Mouse (Mus musculus) granulocyte monocyte progenitor cell, adult 5-6 weeks (primary cell): ENCODE results near the gene Ikzf4. TPM values are rescaled to one million over a fixed set of nuclear protein-coding genes. Genes with fewer than 3 reads are reported as not detected.

Source experiments
- total RNA-seq, 2 experiments: library from RNA; stranded (forward) in 1 of 2; stranded (reverse) in 1 of 2; fragments of 200-712, 200-1000 nt in 1 of 2; fragments of >200 nt in 1 of 2; fragmentation: Nextera tagmentation in 1 of 2; gene quantifications; 2 replicates each; pipeline ENCODE4 v1.2.3; 2014 to 2017

The Ikzf4 gene
- total RNA-seq, 2 experiments from 2014 or later = 0.62 TPM; not detected in 1

Other genes starting within 250 kb of the Ikzf4 start
- not detected in 2 replicates for gene Slc39a5, start 244.8 kb downstream of the Ikzf4 start, total RNA-seq (2014; fragmentation: Nextera tagmentation)
- not detected in 2 replicates for gene Slc39a5, start 244.8 kb downstream of the Ikzf4 start, total RNA-seq (2017)
- 80.4 and 115 TPM in 2 replicates for gene Nabp2, start 234.5 kb downstream of the Ikzf4 start, total RNA-seq (2014; fragmentation: Nextera tagmentation)
- 58.6 and 60.5 TPM in 2 replicates for gene Nabp2, start 234.5 kb downstream of the Ikzf4 start, total RNA-seq (2017)
- gene Rnf41, start 234.3 kb downstream of the Ikzf4 start, total RNA-seq (2014; fragmentation: Nextera tagmentation) = 15.7 and 29.1 TPM in 2 replicates
- 16.5 and 18.6 TPM in 2 replicates for gene Rnf41, start 234.3 kb downstream of the Ikzf4 start, total RNA-seq (2017)
- gene Smarcc2, start 186.7 kb downstream of the Ikzf4 start, total RNA-seq (2014; fragmentation: Nextera tagmentation) = 90.4 and 113 TPM in 2 replicates
- gene Smarcc2, start 186.7 kb downstream of the Ikzf4 start, total RNA-seq (2017) = 56.4 and 56.9 TPM in 2 replicates
- gene Myl6, start 151.8 kb downstream of the Ikzf4 start, total RNA-seq (2014; fragmentation: Nextera tagmentation) = 1,019 and 1,105 TPM in 2 replicates
- gene Myl6, start 151.8 kb downstream of the Ikzf4 start, total RNA-seq (2017) = 1,278 and 1,308 TPM in 2 replicates
- gene Myl6b, start 147.3 kb downstream of the Ikzf4 start, total RNA-seq (2014; fragmentation: Nextera tagmentation) = 10.7 and 13.7 TPM in 2 replicates
- gene Myl6b, start 147.3 kb downstream of the Ikzf4 start, total RNA-seq (2017) = 1.2 and 1.7 TPM in 2 replicates
- gene Esyt1, start 120.1 kb downstream of the Ikzf4 start, total RNA-seq (2014; fragmentation: Nextera tagmentation) = 89.1 and 90.5 TPM in 2 replicates
- gene Esyt1, start 120.1 kb downstream of the Ikzf4 start, total RNA-seq (2017) = 78.8 and 97.6 TPM in 2 replicates
- 8.8 and 9.7 TPM in 2 replicates for gene Zc3h10, start 98.2 kb downstream of the Ikzf4 start, total RNA-seq (2014; fragmentation: Nextera tagmentation)
- gene Zc3h10, start 98.2 kb downstream of the Ikzf4 start, total RNA-seq (2017) = 12.5 and 13.6 TPM in 2 replicates
- 6,066 and 6,315 TPM in 2 replicates for gene Rpl41, start 96.7 kb downstream of the Ikzf4 start, total RNA-seq (2014; fragmentation: Nextera tagmentation)
- 3,608 and 4,444 TPM in 2 replicates for gene Rpl41, start 96.7 kb downstream of the Ikzf4 start, total RNA-seq (2017)
- gene Pa2g4, start 80.0 kb downstream of the Ikzf4 start, total RNA-seq (2014; fragmentation: Nextera tagmentation) = 404 and 410 TPM in 2 replicates
- gene Pa2g4, start 80.0 kb downstream of the Ikzf4 start, total RNA-seq (2017) = 414 and 442 TPM in 2 replicates
- 1.6 and 1.7 TPM in 2 replicates for gene Erbb3, start 56.3 kb downstream of the Ikzf4 start, total RNA-seq (2014; fragmentation: Nextera tagmentation)
- 1.4 and 1.8 TPM in 2 replicates for gene Erbb3, start 56.3 kb downstream of the Ikzf4 start, total RNA-seq (2017)
- 2,754 and 2,968 TPM in 2 replicates for gene Rps26, start 19.2 kb downstream of the Ikzf4 start, total RNA-seq (2014; fragmentation: Nextera tagmentation)
- 1,150 and 1,165 TPM in 2 replicates for gene Rps26, start 19.2 kb downstream of the Ikzf4 start, total RNA-seq (2017)
- 3.5 and 4.1 TPM in 2 replicates for gene Suox, start 28.1 kb upstream of the Ikzf4 start, total RNA-seq (2014; fragmentation: Nextera tagmentation)
- 5.9 and 8.1 TPM in 2 replicates for gene Suox, start 28.1 kb upstream of the Ikzf4 start, total RNA-seq (2017)
- gene Rab5b, start 50.3 kb upstream of the Ikzf4 start, total RNA-seq (2014; fragmentation: Nextera tagmentation) = 43.7 and 43.8 TPM in 2 replicates
- 45.7 and 58.0 TPM in 2 replicates for gene Rab5b, start 50.3 kb upstream of the Ikzf4 start, total RNA-seq (2017)
- gene Pmel, start 58.2 kb upstream of the Ikzf4 start, total RNA-seq (2014; fragmentation: Nextera tagmentation) = 0.28 and 2.6 TPM in 2 replicates
- 0.52 and 1.6 TPM in 2 replicates for gene Pmel, start 58.2 kb upstream of the Ikzf4 start, total RNA-seq (2017)
- 101 and 134 TPM in 2 replicates for gene Cdk2, start 59.0 kb upstream of the Ikzf4 start, total RNA-seq (2014; fragmentation: Nextera tagmentation)
- 60.3 and 73.1 TPM in 2 replicates for gene Cdk2, start 59.0 kb upstream of the Ikzf4 start, total RNA-seq (2017)
- gene Dgka, start 98.9 kb upstream of the Ikzf4 start, total RNA-seq (2014; fragmentation: Nextera tagmentation) = 13.2 and 15.8 TPM in 2 replicates
- gene Dgka, start 98.9 kb upstream of the Ikzf4 start, total RNA-seq (2017) = 9.4 and 12.0 TPM in 2 replicates
- gene Pym1, start 101.9 kb upstream of the Ikzf4 start, total RNA-seq (2014; fragmentation: Nextera tagmentation) = 43.5 and 52.0 TPM in 2 replicates
- gene Pym1, start 101.9 kb upstream of the Ikzf4 start, total RNA-seq (2017) = 47.6 and 82.5 TPM in 2 replicates
- 6.9 and 8.3 TPM in 2 replicates for gene Mmp19, start 144.9 kb upstream of the Ikzf4 start, total RNA-seq (2014; fragmentation: Nextera tagmentation)
- 14.9 and 15.6 TPM in 2 replicates for gene Mmp19, start 144.9 kb upstream of the Ikzf4 start, total RNA-seq (2017)
- gene Dnajc14, start 158.1 kb upstream of the Ikzf4 start, total RNA-seq (2014; fragmentation: Nextera tagmentation) = 16.5 and 17.5 TPM in 2 replicates
- 23.8 and 30.7 TPM in 2 replicates for gene Dnajc14, start 158.1 kb upstream of the Ikzf4 start, total RNA-seq (2017)
- 10.8 and 14.4 TPM in 2 replicates for gene Tmem198b, start 158.4 kb upstream of the Ikzf4 start, total RNA-seq (2014; fragmentation: Nextera tagmentation)
- 3.4 and 3.6 TPM in 2 replicates for gene Tmem198b, start 158.4 kb upstream of the Ikzf4 start, total RNA-seq (2017)
- 184 and 236 TPM in 2 replicates for gene Sarnp, start 171.3 kb upstream of the Ikzf4 start, total RNA-seq (2014; fragmentation: Nextera tagmentation)
- 265 and 272 TPM in 2 replicates for gene Sarnp, start 171.3 kb upstream of the Ikzf4 start, total RNA-seq (2017)
- 33.9 and 84.1 TPM in 2 replicates for gene Ormdl2, start 175.7 kb upstream of the Ikzf4 start, total RNA-seq (2014; fragmentation: Nextera tagmentation)
- 82.4 and 147 TPM in 2 replicates for gene Ormdl2, start 175.7 kb upstream of the Ikzf4 start, total RNA-seq (2017)
- gene Gdf11, start 245.7 kb upstream of the Ikzf4 start, total RNA-seq (2014; fragmentation: Nextera tagmentation) = 0.21 TPM in 1 of 2 replicates, not detected in the other
- gene Gdf11, start 245.7 kb upstream of the Ikzf4 start, total RNA-seq (2017) = 0.15 TPM in 1 of 2 replicates, not detected in the other